Mouse (Mus musculus) gastrocnemius, adult 2 months (tissue): ENCODE results near the gene Rufy3. TPM values are rescaled to one million over a fixed set of nuclear protein-coding genes. Genes with fewer than 3 reads are reported as not detected.
A peak's percentile ranks its signal among the peaks of the same experiment; 100 is the strongest.

Experiments
- DNase-seq: peaks from one replicate; pipeline ENCODE4 v3.0.0; 2022
- H3K27ac ChIP-seq: fragments of 200-600 bp; 2 replicates; pipeline ENCODE4 v1.8.1; 2022; ENCODE audit warnings: mild to moderate bottlenecking
- H3K4me3 ChIP-seq: fragments of 200-600 bp; 2 replicates; pipeline ENCODE4 v1.8.1; 2022; ENCODE audit warnings: mild to moderate bottlenecking, moderate library complexity
- CTCF ChIP-seq: fragments of 200-600 bp; IDR thresholded peaks from 2 replicates; pipeline ENCODE4 v1.8.1; 2022; ENCODE audit warnings: antibody characterized with exemption, mild to moderate bottlenecking, moderate library complexity
- intact Hi-C: fragments of 180-260 bp; cut with DNase I; formaldehyde crosslinking; loops from one replicate; pipeline ENCODE4 v1.15.1; 2025
- total RNA-seq, 2 experiments: library from RNA; stranded (reverse); gene quantifications; 2 replicates each; pipeline ENCODE4 v1.2.3; 2021

Rufy3 gene
- total RNA-seq, 2 experiments from 2014 or later, result 6.3 to 7.4 TPM

DNA sequence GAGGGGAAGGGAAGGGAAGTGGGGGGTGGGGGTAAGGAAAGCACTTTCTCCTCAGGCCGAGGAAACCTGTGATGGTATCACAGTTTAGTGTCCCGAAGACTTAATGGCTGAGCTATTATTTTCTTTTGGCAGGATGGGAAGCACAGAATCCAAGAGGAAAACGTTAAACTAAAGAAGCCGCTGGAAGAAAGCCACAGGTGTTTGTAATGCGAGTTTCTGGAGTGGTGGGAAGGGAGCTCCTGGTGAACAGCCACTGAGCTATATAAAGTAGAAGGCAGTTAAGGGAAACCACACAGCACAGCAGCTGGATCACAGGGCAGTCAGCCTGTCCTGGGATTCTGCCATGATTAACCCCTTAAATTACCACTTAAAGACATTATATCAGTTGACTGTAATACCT is 80.6 kb downstream of the Rufy3 start:
- no peak overlapping the region for H3K27ac ChIP-seq
- no peak for TF ChIP-seq CTCF
- H3K4me3 ChIP-seq, result no peak overlapping the region
- intact Hi-C loops, result no loop called here
- no peak for DNase-seq

DNA sequence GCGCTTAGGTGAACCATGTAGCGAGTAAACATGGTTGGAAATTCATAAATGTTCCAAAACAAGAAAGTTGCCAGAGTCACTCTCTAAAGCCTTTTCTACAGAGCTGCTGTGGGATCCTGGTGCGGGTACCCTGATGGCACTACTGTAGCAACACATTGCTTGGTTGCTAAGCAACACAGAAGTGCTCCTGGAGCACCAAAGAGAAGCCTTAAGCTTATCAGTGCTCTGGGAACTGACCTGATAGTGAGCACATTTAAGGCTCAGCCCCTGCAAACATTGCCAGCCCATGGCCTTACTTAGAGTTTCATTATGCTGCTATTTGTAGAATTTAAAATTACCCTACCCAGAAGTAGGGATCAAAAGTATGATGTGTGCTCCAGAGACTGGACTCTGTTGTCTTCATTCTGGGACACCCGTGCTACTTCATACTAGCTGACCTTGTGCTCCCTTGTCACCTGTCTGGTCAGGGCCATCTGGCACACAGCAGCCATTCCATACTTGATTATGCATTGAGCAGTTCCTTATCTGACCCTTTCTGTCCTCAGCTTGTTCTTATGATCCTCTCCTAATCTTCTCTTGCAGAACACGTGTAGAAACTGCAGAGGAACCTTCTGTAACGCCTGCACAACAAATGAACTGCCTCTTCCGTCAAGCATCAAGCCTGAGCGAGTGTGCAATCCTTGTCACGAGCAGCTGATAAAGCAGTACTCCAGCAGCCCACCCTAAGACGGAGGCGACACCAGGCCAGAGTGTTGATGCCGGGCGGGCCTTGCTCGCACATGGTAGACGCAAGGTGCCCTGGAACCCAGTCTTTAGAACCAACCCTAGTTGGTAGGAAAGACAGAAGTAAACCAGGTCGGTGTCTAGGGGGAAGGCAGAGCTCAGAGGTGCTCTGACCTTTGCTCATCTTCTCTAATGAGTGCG is 84.7 kb downstream of the Rufy3 start:
- intact Hi-C loops, result no loop called here
- H3K27ac ChIP-seq, result no peak overlapping the region

DNA sequence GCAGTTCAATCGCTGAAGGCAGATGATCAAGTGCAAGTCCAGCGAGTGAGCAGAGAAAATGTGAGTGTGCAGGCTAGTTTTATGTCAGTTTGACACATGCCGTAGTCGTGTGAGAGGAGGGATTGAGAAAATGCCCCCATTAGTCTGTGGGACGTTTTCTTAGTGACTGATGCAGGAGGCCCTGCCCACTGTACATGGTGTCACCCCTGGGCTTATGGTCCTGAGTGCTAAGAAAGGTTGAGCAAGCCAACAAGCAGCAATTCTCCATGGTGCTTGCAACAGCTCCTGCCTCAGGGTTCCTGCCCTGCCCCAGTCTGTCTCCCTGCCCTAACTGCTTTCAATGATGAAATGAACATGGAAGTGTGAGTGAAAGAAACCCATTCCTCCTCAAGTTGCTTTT is 87.7 kb downstream of the Rufy3 start:
- intact Hi-C loops, result no loop called here
- DNase-seq, result no peak
- TF ChIP-seq CTCF, result no peak
- Histone ChIP-seq H3K4me3 (no peak overlapping the region), H3K27ac (no peak overlapping the region)

More for the DNA sequence above, 84.7 kb downstream of the Rufy3 start:
- TF ChIP-seq CTCF, result no peak
- no peak for DNase-seq
- H3K4me3 ChIP-seq, result no peak overlapping the region

DNA sequence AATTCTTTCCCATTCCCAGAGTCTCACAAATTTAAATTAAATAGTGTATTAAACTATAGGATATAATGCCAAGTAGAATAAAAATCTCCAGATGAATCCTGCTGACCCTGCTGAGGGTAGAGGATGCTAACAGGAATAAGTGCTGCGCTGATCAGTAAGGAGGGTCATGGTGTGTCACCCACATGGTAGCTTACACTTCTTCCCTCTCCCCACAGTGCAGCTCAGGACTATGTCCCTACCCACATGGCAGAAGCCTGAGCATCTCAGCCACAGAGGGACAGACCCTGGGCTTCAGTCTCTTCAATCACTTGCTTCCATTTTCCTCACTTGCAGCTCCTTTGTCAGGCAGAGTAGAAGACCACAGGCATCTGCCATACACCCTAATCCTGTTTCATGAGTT is 93.0 kb downstream of the Rufy3 start:
- H3K4me3 ChIP-seq, result no peak overlapping the region
- DNase-seq, result no peak
- H3K27ac ChIP-seq, result no peak overlapping the region
- intact Hi-C loops, result no loop called here
- no peak for TF ChIP-seq CTCF

DNA sequence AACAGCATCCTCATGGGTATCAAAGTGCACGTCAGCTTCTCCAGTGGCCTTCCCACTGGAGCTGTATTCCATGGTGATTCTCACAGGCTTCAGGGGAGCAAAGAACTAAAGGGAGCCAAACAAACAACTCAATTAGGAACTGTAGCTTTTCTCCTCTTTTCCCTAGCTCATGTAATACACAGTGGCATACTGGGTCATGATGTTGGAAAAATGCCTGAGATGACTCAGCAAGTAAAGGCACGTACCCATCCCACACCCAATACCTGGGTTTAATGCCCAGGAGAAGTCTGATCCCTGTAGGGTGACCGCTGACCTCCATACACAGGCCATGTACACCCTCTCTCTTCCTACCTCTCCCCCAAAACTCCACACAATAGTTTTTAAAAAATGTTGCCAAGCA is 98.3 kb downstream of the Rufy3 start:
- H3K27ac ChIP-seq, result no peak overlapping the region
- no peak overlapping the region for H3K4me3 ChIP-seq
- intact Hi-C loops, result no loop called here
- no peak for TF ChIP-seq CTCF
- no peak for DNase-seq

DNA sequence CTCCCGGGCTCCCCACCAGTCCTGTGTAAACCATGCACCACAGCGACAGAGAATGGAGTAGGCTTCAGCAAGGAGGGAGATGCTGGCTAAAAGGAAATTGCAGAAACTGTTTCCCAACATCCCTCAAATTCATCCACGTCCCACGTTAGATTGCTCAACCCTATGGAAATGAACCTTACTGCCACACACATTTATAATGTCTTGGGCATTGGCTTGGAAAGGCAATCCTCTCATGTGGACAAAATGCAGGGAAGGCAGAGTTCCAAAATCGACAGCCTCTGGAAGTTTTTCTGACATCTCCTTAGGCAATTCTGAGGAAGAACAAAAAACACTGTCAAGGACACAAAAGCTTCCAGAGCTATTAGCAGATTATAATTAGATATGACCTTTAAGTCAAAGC is 99.0 kb downstream of the Rufy3 start:
- intact Hi-C loops, result no loop called here
- Histone ChIP-seq H3K4me3 (no peak overlapping the region), H3K27ac (no peak overlapping the region)
- no peak for TF ChIP-seq CTCF
- DNase-seq, result no peak

DNA sequence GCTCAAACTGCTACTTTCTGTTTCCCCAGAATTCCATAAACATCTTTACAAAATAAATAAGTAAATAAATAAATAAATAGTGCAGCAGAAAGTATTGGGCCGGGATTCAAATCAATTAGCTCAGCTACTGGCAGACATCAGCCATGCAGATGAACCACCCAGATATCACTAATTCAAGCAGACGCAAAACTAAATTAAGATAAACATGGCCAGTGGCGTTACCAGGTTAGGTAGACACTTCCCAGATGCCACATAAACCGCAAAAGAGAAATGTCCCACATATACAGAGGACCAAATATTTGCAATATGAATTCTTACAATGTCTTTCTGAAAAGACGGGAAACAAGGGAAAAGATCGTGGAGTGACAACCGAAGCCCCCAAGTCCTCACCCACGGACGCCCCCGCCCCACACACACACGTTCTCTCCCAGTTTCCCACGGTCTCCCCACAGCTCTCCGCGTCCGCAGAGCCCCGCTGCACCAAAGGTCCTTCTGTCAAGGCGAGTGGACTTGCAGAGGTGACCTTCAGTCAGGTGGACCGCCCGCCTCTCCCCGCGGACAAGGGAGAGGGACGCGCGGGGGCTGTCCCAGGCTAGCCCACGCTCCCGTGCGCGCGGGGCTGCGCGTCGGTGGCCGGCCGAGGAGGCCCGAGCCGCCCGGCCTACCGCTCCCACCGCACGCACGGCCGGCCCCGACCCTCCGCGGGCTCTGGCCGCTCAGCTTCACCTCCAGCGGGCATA is 110.0 kb downstream of the Rufy3 start:
- intact Hi-C loops, result loop anchor here (1.0 to 5.0 kb wide), 2 partner anchors 45 to 108 kb away; partner anchors contain the start of genes Mob1b and Rufy3
- no peak for TF ChIP-seq CTCF
- H3K4me3 ChIP-seq, result peak overlapping the region; percentile 96
- H3K27ac ChIP-seq, result peak overlapping the region; percentile 95
- peak; percentile 60 for DNase-seq

DNA sequence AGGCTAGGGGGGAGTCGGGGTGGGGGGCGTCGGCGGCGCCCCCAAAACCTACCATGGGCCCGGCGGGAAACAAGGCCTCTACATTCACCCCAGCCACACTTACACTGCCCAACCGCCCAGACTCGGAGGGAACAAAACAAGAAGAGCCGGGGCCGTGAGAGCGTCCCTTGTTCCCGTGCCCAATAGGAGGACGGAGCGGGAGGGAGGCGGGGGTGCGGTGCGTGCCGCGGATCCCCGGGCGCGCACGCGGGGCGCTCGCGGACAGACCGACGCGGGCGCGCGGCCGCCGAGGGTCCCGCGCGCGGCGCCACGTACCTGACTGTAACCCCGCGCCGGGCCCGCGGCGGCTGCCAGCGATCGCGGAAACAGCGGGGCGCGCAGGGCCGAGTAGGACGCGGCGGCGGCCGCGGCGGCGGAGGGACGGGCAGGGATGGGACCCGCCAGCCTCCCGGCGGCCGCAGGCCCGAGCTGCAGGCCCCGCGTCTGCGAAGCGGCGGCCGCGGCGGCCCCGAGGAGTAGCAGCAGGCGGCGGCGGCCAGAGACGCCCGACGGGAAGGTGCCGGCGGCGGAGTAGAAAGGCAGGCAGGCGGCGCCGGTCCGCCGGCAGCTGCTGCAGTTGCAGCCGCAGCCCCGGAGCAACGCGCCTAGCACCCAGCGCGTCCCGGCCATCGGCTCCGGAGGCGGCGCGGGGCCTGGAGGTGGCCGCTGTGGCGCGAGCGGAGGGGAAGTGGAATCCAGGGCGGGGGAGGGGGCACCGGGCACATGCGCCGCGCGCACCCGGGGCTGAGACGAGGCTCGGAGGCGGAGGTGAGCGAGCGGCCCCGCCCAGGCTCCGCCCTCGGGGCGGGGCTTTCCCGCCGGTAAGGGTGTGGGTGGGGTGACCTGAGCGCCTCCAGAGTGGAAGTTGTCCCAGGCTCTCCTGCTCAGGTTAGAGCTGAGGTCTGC is 110.9 kb downstream of the Rufy3 start, which contains the start of gene Grsf1:
TSS of gene Grsf1 (minus strand) at position 729 of the 945 bp plus-strand sequence.
- Histone ChIP-seq H3K27ac (peak within 1 kb of the TSS; percentile 95), H3K4me3 (peak within 1 kb of the TSS; percentile 96)
- TF ChIP-seq CTCF, result no peak
- DNase-seq, result peak; percentile 95
- intact Hi-C loops, result loop anchor here (1.0 to 5.0 kb wide), 2 partner anchors 45 to 108 kb away; partner anchors contain the start of genes Mob1b and Rufy3

DNA sequence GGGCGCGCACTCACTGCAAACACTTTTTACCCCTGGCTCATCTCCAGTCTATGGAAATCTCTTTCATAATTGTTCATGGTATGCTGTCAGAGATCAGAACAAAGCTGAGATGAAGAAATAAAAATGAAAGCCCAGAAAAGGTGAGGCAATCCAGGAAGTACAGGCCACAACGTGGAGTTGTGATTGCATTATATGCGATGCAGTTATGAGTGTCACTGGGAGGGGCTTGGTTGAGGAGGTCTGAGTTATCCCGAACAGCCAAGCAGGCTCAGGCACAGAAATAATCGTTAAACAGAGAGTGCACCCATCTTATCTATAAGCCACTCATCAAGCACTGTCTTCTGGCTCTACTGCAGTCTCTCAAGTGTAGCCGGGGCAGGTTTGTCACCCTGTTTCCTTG is 114.1 kb downstream of the Rufy3 start:
- intact Hi-C loops, result loop anchor here (5.0 kb wide), 1 partner anchor 112 kb away; the partner anchor contains the start of gene Rufy3
- TF ChIP-seq CTCF, result no peak
- no peak overlapping the region for H3K27ac ChIP-seq
- DNase-seq, result no peak
- H3K4me3 ChIP-seq, result no peak overlapping the region

DNA sequence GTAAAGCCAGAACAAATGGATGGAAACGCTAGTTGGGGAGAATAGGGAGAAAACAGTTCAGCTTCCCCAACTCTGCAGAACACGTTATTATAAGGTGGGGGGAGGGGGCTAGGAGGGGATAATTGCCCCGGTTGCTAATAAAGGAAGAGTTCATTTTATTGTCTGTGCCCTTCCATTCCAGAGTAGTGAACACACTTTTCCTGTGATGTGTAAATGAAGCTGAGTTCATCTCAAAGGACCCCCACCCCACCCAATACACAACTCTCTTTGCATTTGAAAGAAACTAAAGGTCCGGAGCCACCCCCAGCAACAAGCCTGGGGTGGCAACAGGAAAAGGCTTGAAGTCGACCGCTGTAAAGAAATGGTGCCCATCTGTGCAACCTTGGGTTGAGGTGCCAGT is 114.5 kb downstream of the Rufy3 start:
- intact Hi-C loops, result loop anchor here (5.0 kb wide), 1 partner anchor 112 kb away; the partner anchor contains the start of gene Rufy3
- DNase-seq, result no peak
- no peak for TF ChIP-seq CTCF

DNA sequence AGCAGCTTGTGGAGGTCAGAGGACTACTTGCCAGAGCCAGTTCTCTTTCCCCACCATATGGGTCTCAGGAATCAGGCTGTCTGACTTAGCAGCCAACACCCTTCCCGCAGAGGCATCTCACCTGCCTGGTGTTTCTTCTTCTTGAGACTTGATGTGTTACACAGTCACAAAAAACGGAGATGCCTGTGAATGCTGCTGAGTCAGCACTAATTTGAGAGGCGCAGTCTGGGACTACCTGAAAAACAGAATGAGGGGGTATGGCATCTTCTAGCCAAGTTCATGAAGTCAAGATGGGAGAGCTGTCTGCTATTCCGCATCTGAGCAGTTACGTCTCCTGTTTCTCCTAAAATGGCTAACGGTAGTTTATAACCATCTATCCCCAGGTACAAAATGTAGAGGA is 115.7 kb downstream of the Rufy3 start:
- no peak overlapping the region for H3K4me3 ChIP-seq
- intact Hi-C loops, result no loop called here
- no peak for TF ChIP-seq CTCF
- no peak overlapping the region for H3K27ac ChIP-seq
- no peak for DNase-seq

More for the DNA sequence above, 114.5 kb downstream of the Rufy3 start:
- no peak overlapping the region for H3K27ac ChIP-seq
- no peak overlapping the region for H3K4me3 ChIP-seq

DNA sequence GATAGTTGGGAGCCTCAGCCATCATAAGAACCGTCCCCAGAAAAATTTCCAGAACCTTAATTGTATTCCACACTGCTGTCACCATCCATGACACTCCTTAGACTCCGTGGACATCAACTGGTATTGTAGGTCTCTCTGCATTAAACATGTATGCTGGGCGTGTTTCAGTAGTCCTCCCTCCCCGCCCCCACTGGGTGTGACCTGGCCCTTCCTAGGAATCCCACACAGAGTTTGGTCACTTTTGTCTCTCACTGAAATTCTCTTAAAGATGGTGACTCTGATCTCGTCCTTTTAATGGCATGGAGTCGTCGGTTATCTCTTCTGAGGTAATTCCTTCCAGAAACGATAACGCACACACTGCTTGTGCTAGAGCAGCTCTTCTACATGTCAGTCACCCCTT is 118.9 kb downstream of the Rufy3 start:
- intact Hi-C loops, result no loop called here
- TF ChIP-seq CTCF, result no peak
- DNase-seq, result no peak
- H3K4me3 ChIP-seq, result no peak overlapping the region
- no peak overlapping the region for H3K27ac ChIP-seq
